Mouse (Mus musculus): ENCODE measurements around the gene Anapc1.
A peak's percentile ranks its signal among the peaks of the same experiment; 100 is the strongest.
"Not testable (repeated sequence)": the region's sequence is repeated elsewhere in the genome, so short reads cannot be mapped to it uniquely, and the experiment has no call there.

Anapc1 gene

GRCm38 (mm10) chr2:128697047-128697446 lies 9.9 kb upstream of the Anapc1 start:
- no peak for DNase-seq (ENCODE audit: low spot score in 2 of 2)

- DNase-seq (ENCODE audit: low spot score in 2 of 2) = no peak
Measured at GRCm38 (mm10) chr2:128696426-128696825, 9.2 kb upstream of the Anapc1 start.

GRCm38 (mm10) chr2:128694548-128694947 lies 7.4 kb upstream of the Anapc1 start:
- DNase-seq (ENCODE audit: low spot score in 2 of 2) = no peak

- DNase-seq (ENCODE audit: low spot score in 2 of 2) = not testable (repeated sequence)
Measured at GRCm38 (mm10) chr2:128693828-128694227, 6.6 kb upstream of the Anapc1 start.

GRCm38 (mm10) chr2:128693236-128693635 lies 6.0 kb upstream of the Anapc1 start:
- DNase-seq (ENCODE audit: low spot score in 2 of 2) = no peak

GRCm38 (mm10) chr2:128692771-128693170 lies 5.6 kb upstream of the Anapc1 start:
- DNase-seq (ENCODE audit: low spot score in 2 of 2) = no peak

GRCm38 (mm10) chr2:128692336-128692735 lies 5.1 kb upstream of the Anapc1 start:
- no peak for DNase-seq (ENCODE audit: low spot score in 2 of 2)

- DNase-seq (ENCODE audit: low spot score in 2 of 2) = no peak
Measured at GRCm38 (mm10) chr2:128687558-128688120, 448 bp upstream of the Anapc1 start.

GRCm38 (mm10) chr2:128680661-128681060 lies 6.5 kb downstream of the Anapc1 start:
- DNase-seq (ENCODE audit: low spot score in 2 of 2) = no peak

GRCm38 (mm10) chr2:128620578-128620977 lies 66.6 kb downstream of the Anapc1 start:
- no peak for DNase-seq (ENCODE audit: low spot score in 2 of 2)

- no peak for DNase-seq (ENCODE audit: low spot score in 2 of 2)
Measured at GRCm38 (mm10) chr2:128615366-128615765, 71.8 kb downstream of the Anapc1 start.

- DNase-seq (ENCODE audit: low spot score in 2 of 2) = no peak
Measured at GRCm38 (mm10) chr2:128613365-128613764, 73.8 kb downstream of the Anapc1 start.

- no peak for DNase-seq (ENCODE audit: low spot score in 2 of 2)
Measured at GRCm38 (mm10) chr2:128612275-128612674, 74.9 kb downstream of the Anapc1 start.

GRCm38 (mm10) chr2:128611178-128611577 lies 76.0 kb downstream of the Anapc1 start:
- DNase-seq (ENCODE audit: low spot score in 2 of 2) = no peak

GRCm38 (mm10) chr2:128609286-128609685 lies 77.9 kb downstream of the Anapc1 start:
- DNase-seq (ENCODE audit: low spot score in 2 of 2) = no peak

- no peak for DNase-seq (ENCODE audit: low spot score in 2 of 2)
Measured at GRCm38 (mm10) chr2:128601534-128601933, 85.7 kb downstream of the Anapc1 start.

- DNase-seq (ENCODE audit: low spot score in 2 of 2) = no peak
Measured at GRCm38 (mm10) chr2:128592301-128592700, 94.9 kb downstream of the Anapc1 start.

- no peak for DNase-seq (ENCODE audit: low spot score in 2 of 2)
Measured at GRCm38 (mm10) chr2:128590909-128591308, 96.3 kb downstream of the Anapc1 start, which contains the start of gene Spdye4c. Spdye4c (plus strand) TSS chr2:128591209.

- no peak for DNase-seq (ENCODE audit: low spot score in 2 of 2)
Measured at GRCm38 (mm10) chr2:128582881-128583280, 104.3 kb downstream of the Anapc1 start.

GRCm38 (mm10) chr2:128572726-128573624 lies 114.2 kb downstream of the Anapc1 start:
- peak; percentile 51 to 82 for DNase-seq (ENCODE audit: low spot score in 2 of 2)

GRCm38 (mm10) chr2:128571001-128571400 lies 116.2 kb downstream of the Anapc1 start:
- no peak for DNase-seq (ENCODE audit: low spot score in 2 of 2)

GRCm38 (mm10) chr2:128568490-128568889 lies 118.7 kb downstream of the Anapc1 start:
- DNase-seq (ENCODE audit: low spot score in 2 of 2) = no peak

- DNase-seq (ENCODE audit: low spot score in 2 of 2) = no peak
Measured at GRCm38 (mm10) chr2:128568018-128568417, 119.2 kb downstream of the Anapc1 start.

All from frontal cortex, postnatal 10 days (tissue).